Mouse (Mus musculus): ENCODE measurements at regions not wholly inside any gene's neighbourhood (a gene's known extent, or its start where the extent isn't known, plus 50 kb on each side); places are given as distances from the start of the nearest gene placed in this dataset.

- DNase-seq, result no peak
Measured at GRCm38 (mm10) chr9:118416032-118416431, 62.0 kb upstream of the Eomes start.

GRCm38 (mm10) chr9:118416475-118416874 is 61.5 kb upstream of the Eomes start:
- no peak for DNase-seq

DNA sequence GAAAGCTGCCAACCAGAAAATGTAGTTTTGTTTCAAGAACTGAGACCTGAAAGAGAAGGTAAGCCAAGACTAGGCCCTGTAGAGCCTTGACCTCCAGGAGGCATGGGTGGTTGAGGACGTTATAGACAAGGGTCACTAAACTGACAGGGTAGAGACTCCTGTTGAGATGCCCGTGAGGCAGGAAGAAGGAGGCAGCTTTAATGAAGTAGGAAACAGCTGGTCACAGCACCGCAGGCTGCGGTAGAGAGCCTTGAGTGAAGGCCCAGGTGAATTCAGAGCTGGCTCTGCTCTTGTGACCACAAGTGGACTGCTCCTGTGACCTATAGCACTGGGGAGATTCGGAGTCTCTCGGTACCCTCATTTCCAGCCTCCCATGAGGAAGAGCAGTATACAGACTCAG is 53.7 kb upstream of the Eomes start:
- DNase-seq, result no peak
